Comparison of ENCODE assay signal across 9 mouse cellular contexts in the genomic region with DNA sequence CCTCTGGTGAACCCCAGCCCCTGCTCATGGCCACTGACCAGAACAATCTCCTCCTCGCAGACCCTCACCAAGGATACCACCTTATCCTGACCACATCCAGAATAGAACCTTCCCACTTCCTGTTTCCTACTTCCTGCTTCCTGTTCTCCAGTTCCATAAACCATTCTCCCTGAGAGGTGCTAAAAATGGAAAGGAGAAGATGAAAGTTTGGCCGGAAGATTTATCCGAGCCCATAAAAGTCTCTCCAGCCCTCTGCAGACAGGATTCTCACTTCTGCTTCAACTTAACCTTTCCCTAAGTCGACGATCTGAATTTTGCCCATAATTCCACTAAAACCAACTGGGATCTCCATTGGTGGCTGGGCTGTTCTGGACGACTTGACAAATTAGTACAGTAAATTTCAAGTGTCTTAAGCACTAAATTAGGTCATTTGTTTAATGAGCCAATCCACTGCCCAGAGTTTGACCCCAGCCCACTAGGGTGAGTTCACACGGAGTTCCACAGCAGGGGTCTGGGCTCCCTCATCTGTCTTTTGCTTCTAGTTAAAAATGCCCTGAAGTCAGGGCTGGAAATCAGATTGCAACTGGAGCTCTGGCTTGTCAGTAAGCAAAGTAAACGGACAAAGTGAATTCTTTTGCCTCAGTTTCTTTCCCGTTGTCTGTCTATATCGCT.
DNase-seq lines count a peak whose midpoint lies in the region; ATAC-seq and TF ChIP-seq lines count a peak whose summit lies in the region.
"Had no signal": no experiment of that assay in that cellular context is flagged by ENCODE, and none has a peak within 500 bp of the region (broad histone marks: within the 10 kb centered on the region; RNA-seq: fewer than 3 reads in every experiment).

No protein-coding gene starts in this region.

- no peak for ATAC-seq in midbrain, postnatal 0 days (ENCODE audit: low FRiP score)
- no peak for ATAC-seq in heart, postnatal 0 days (ENCODE audit: insufficient read depth, low read depth)
- ATAC-seq in liver, embryonic 12.5 days: no peak
- no peak for ATAC-seq in stomach, postnatal 0 days (ENCODE audit: low FRiP score, low TSS enrichment)
- ATAC-seq in erythroblast, adult 5-6 weeks (replicated peaks; ENCODE audit: low FRiP score, poor library complexity, severe bottlenecking): no peak

- no peak overlapping the region for H3K4me2 ChIP-seq in midbrain, postnatal 0 days (ENCODE audit: low read depth, low read length, poor library complexity, severe bottlenecking)
- peak overlapping the region; percentile 36 for H3K4me2 ChIP-seq in heart, postnatal 0 days (ENCODE audit: low read depth, low read length)
- peak overlapping the region; percentile 39; the same call in 1 of the 2 replicates for H3K4me2 ChIP-seq in liver, embryonic 12.5 days
- H3K4me2 ChIP-seq in stomach, postnatal 0 days (replicated peaks; ENCODE audit: low read depth): peak overlapping the region; percentile 30
- H3K4me2 ChIP-seq: liver, embryonic 15.5 days had no signal

- no peak for TF ChIP-seq CTCF in midbrain, postnatal 0 days (IDR thresholded peaks at IDR 0.05)
- TF ChIP-seq CTCF in heart, postnatal 0 days (IDR thresholded peaks at IDR 0.05; ENCODE audit: low read depth): no peak
- no peak for TF ChIP-seq CTCF in stomach, postnatal 0 days (IDR thresholded peaks at IDR 0.05; ENCODE audit: low read depth)

- peaks cover 33% of the 10 kb centered on the region for H3K27me3 ChIP-seq in midbrain, embryonic 10.5 days (ENCODE audit: low read depth, poor library complexity, severe bottlenecking)
- H3K27me3 ChIP-seq in midbrain, postnatal 0 days (ENCODE audit: insufficient read depth, low read length): no peaks in the 10 kb centered on the region
- 0 out of 2 replicates have a peak, but pooled peaks cover 8% of the 10 kb centered on the region for H3K27me3 ChIP-seq in heart, postnatal 0 days (ENCODE audit: control insufficient read depth, insufficient read depth, low read length)
- H3K27me3 ChIP-seq in liver, embryonic 12.5 days (replicated peaks): peaks cover 64% of the 10 kb centered on the region
- H3K27me3 ChIP-seq in stomach, postnatal 0 days (ENCODE audit: control insufficient read depth, insufficient read depth, low read length): no peaks in the 10 kb centered on the region

- no peaks in the 10 kb centered on the region for H3K36me3 ChIP-seq in midbrain, embryonic 10.5 days
- H3K36me3 ChIP-seq in midbrain, postnatal 0 days (ENCODE audit: insufficient read depth, low read length): no peaks in the 10 kb centered on the region
- H3K36me3 ChIP-seq in heart, postnatal 0 days (replicated peaks; ENCODE audit: control insufficient read depth, insufficient read depth, low read length): no peaks in the 10 kb centered on the region
- H3K36me3 ChIP-seq in liver, embryonic 12.5 days: no peaks in the 10 kb centered on the region
- no peaks in the 10 kb centered on the region for H3K36me3 ChIP-seq in stomach, postnatal 0 days (ENCODE audit: control insufficient read depth, insufficient read depth, low read length)
- H3K36me3 ChIP-seq: liver, embryonic 15.5 days had no signal

- peaks cover 43% of the 10 kb centered on the region for H3K4me1 ChIP-seq in midbrain, embryonic 10.5 days
- H3K4me1 ChIP-seq in midbrain, postnatal 0 days (ENCODE audit: insufficient read depth, low read length): peaks cover 5% of the 10 kb centered on the region
- peaks cover 12% of the 10 kb centered on the region for H3K4me1 ChIP-seq in heart, postnatal 0 days (ENCODE audit: control insufficient read depth, insufficient read depth)
- H3K4me1 ChIP-seq in liver, embryonic 12.5 days: peaks cover 23% of the 10 kb centered on the region
- no peaks in the 10 kb centered on the region for H3K4me1 ChIP-seq in stomach, postnatal 0 days (replicated peaks; ENCODE audit: control insufficient read depth, insufficient read depth)

- peak overlapping the region; percentile 83 for H3K27ac ChIP-seq in midbrain, embryonic 10.5 days (replicated peaks)
- no peak overlapping the region for H3K27ac ChIP-seq in midbrain, postnatal 0 days (ENCODE audit: low read depth, low read length)
- peak overlapping the region; percentile 68 for H3K27ac ChIP-seq in heart, postnatal 0 days (ENCODE audit: low read depth)
- H3K27ac ChIP-seq in liver, embryonic 12.5 days: peak overlapping the region; percentile 22; the same call in 1 of the 2 replicates
- H3K27ac ChIP-seq in stomach, postnatal 0 days (replicated peaks): peak overlapping the region; percentile 63; the same call in 1 of the 2 replicates
- H3K27ac ChIP-seq: liver, embryonic 15.5 days had no signal

- WGBS in midbrain, embryonic 10.5 days: 77% methylated on average over 10 of the region's 10 CpGs
- WGBS in midbrain, postnatal 0 days: 81% methylated on average over 10 of the region's 10 CpGs
- WGBS in heart, postnatal 0 days: 52% methylated on average over 10 of the region's 10 CpGs
- 32% methylated on average over 10 of the region's 10 CpGs for WGBS in liver, embryonic 12.5 days (ENCODE audit: insufficient replicate concordance)
- 51% methylated on average over 10 of the region's 10 CpGs for WGBS in stomach, postnatal 0 days

- H3K9me3 ChIP-seq in midbrain, embryonic 10.5 days (replicated peaks): no peaks in the 10 kb centered on the region
- H3K9me3 ChIP-seq in midbrain, postnatal 0 days (ENCODE audit: low read length): no peaks in the 10 kb centered on the region
- no peaks in the 10 kb centered on the region for H3K9me3 ChIP-seq in heart, postnatal 0 days (replicated peaks; ENCODE audit: control insufficient read depth, low read length)
- no peaks in the 10 kb centered on the region for H3K9me3 ChIP-seq in liver, embryonic 12.5 days (replicated peaks)
- no peaks in the 10 kb centered on the region for H3K9me3 ChIP-seq in stomach, postnatal 0 days (ENCODE audit: control insufficient read depth, low read length)
- H3K9me3 ChIP-seq: liver, embryonic 15.5 days had no signal

- DNase-seq in midbrain, embryonic 10.5 days (ENCODE audit: low spot score): no peak
- DNase-seq in midbrain, postnatal 0 days (ENCODE audit: low spot score): no peak
- no peak for DNase-seq in heart, postnatal 0 days (ENCODE audit: low spot score)
- no peak for DNase-seq in stomach, postnatal 0 days (ENCODE audit: low spot score)
- DNase-seq in cerebellum, postnatal 4 days (ENCODE audit: low spot score in 2 of 2): no peak
- DNase-seq: cerebellum, postnatal 10 days had no signal

- H3K9ac ChIP-seq in midbrain, postnatal 0 days (replicated peaks; ENCODE audit: low read length, poor library complexity, severe bottlenecking): no peak overlapping the region
- no peak overlapping the region for H3K9ac ChIP-seq in heart, postnatal 0 days (replicated peaks; ENCODE audit: low read depth, low read length)
- H3K9ac ChIP-seq in liver, embryonic 12.5 days: no peak overlapping the region
- H3K9ac ChIP-seq in stomach, postnatal 0 days (ENCODE audit: low read length): no peak overlapping the region
- H3K9ac ChIP-seq: liver, embryonic 15.5 days had no signal

- TF ChIP-seq EP300 in heart, postnatal 0 days (IDR thresholded peaks at IDR 0.05; ENCODE audit: low read depth): no peak
- no peak for TF ChIP-seq EP300 in stomach, postnatal 0 days (optimal IDR thresholded peaks at IDR 0.05)

- peak overlapping the region; percentile 46; the same call in 1 of the 2 replicates for H3K4me3 ChIP-seq in midbrain, embryonic 10.5 days
- no peak overlapping the region for H3K4me3 ChIP-seq in midbrain, postnatal 0 days (ENCODE audit: low read depth, low read length)
- H3K4me3 ChIP-seq in heart, postnatal 0 days (ENCODE audit: low read depth, low read length): no peak overlapping the region
- H3K4me3 ChIP-seq in liver, embryonic 12.5 days: no peak overlapping the region
- no peak overlapping the region for H3K4me3 ChIP-seq in stomach, postnatal 0 days (ENCODE audit: low read depth, low read length)
- H3K4me3 ChIP-seq: liver, embryonic 15.5 days had no signal
